Mouse (Mus musculus): ENCODE measurements around the gene Brap. TPM values are rescaled to one million over a fixed set of nuclear protein-coding genes. Genes with fewer than 3 reads are reported as not detected.
"Not testable (repeated sequence)": the region's sequence is repeated elsewhere in the genome, so short reads cannot be mapped to it uniquely, and the experiment has no call there.

The Brap gene
- polyA plus RNA-seq (2015; fragmentation: Nextera tagmentation; extraction: Ambion mirVana) = 30.6 and 30.7 TPM in 2 replicates

DNA sequence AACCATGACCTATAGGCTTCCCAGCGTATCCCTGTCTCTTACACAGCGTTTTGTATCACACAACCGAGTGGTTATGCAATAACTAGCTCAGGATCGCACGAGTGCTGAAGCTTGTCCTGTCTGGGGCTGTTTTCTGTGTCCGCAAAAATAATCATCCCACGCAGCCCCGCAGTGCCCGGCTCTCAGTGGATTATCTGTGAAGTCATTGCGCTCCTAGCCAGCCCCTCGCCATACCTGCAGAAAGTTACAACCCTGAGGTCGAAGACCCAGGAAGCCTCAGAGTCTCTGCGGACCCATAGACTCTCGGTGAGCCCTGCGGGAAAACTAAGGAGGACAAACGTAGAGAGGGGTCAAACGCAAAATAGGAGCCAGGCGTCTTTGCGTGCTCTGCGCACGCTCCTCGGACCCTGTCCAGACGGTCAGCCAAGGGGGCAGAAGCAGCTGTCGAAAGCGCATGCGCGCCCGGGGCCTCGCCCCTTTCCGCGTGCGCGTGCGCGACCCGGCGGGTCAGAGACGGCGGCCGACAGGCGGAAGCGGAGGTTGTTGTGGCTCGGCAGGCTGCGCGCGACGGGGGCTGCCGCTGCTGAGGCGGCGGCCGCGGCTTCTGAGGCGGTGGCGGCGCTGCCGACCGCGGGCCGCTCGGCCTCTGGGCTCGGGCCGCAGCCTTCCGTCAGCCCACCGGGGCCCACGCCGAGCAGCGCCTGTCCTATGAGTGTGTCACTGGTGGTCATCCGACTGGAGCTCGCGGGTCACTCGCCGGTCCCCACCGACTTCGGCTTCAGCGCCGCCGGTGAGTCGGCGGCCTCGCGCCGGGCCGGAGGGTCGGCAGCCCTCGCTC lies at the start of gene Brap, which contains the start of gene Acad10:
Gene Brap (plus strand): TSS at position 505 of the 838 bp plus-strand sequence.
Gene Acad10 (minus strand): TSS at position 456 of the 838 bp plus-strand sequence.
- peak; percentile 82 for ATAC-seq
- Histone ChIP-seq H3K4me1 (replicated peaks; ENCODE audit: control insufficient read depth, insufficient read depth, low read length) (peaks cover 2% of the 10 kb centered on the region; the same call in 1 of the 2 replicates), H3K9ac (ENCODE audit: low read depth, low read length) (peak within 1 kb of the TSS; percentile 97), H3K4me2 (replicated peaks; ENCODE audit: low read depth) (peak within 1 kb of the TSS; percentile 86), H3K27me3 (replicated peaks; ENCODE audit: control insufficient read depth, insufficient read depth, low read length) (no peaks in the 10 kb centered on the region), H3K9me3 (ENCODE audit: control insufficient read depth) (no peaks in the 10 kb centered on the region), H3K4me3 (ENCODE audit: low read depth, low read length) (peak within 1 kb of the TSS; percentile 95), H3K27ac (ENCODE audit: low read depth, low read length) (peak within 1 kb of the TSS; percentile 88), H3K36me3 (ENCODE audit: control insufficient read depth, insufficient read depth) (peaks cover 24% of the 10 kb centered on the region)
- 0 out of 2 replicates have a peak, but pooled peaks have one; percentile 7 for TF ChIP-seq CTCF (IDR thresholded peaks at IDR 0.05; ENCODE audit: low read depth)
- under 1% methylated on average over 83 of the region's 85 CpGs for WGBS

DNA sequence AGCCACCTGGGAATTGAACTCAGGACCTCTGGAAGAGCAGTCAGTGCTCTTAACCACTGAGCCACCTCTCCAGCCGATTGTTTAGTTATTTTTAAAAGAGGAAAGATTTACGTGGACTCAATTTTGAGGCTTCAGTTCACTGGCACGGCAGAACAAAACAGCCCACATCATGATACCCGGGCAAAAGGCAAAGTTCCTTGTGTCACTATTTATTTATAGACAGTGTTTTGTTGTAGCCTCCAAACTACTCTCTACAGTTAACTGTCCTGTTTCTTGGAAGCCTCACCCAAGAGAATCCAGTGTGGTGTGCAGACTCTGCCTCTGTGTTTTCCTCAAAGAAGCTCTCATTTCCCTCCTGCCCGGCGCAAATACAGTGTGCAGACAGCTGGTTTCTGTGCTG lies 48.3 kb upstream of the Brap start:
- Histone ChIP-seq H3K27ac (ENCODE audit: low read depth, low read length) (no peak overlapping the region), H3K27me3 (replicated peaks; ENCODE audit: control insufficient read depth, insufficient read depth, low read length) (no peaks in the 10 kb centered on the region), H3K4me2 (replicated peaks; ENCODE audit: low read depth) (no peak overlapping the region), H3K36me3 (ENCODE audit: control insufficient read depth, insufficient read depth) (no peaks in the 10 kb centered on the region), H3K9ac (ENCODE audit: low read depth, low read length) (no peak overlapping the region), H3K4me1 (replicated peaks; ENCODE audit: control insufficient read depth, insufficient read depth, low read length) (no peaks in the 10 kb centered on the region), H3K9me3 (ENCODE audit: control insufficient read depth) (no peaks in the 10 kb centered on the region), H3K4me3 (ENCODE audit: low read depth, low read length) (no peak overlapping the region)
- no peak for TF ChIP-seq CTCF (IDR thresholded peaks at IDR 0.05; ENCODE audit: low read depth)
- ATAC-seq = no peak
- 79% methylated on average over 6 of the region's 6 CpGs for WGBS

DNA sequence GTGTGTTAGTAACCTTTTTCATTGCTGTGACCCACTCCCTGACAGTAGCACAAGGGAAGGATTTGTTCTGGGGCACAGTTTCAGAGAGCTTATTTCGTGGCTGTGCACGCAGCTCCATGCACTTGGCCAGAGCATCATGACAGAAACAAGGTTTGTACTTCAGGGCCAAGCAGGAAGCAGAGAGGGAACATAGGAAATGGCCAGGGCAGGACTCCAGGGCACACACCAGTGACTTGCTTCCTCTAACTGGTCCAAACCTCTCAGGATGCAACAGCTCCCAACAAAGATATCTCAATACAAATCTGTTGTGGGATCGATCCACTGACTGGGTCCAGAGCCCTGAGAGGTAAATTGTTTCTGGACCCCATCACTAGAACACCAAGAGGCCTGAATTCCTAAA lies 45.4 kb upstream of the Brap start:
- H3K9me3 ChIP-seq (ENCODE audit: control insufficient read depth); H3K9ac ChIP-seq (ENCODE audit: low read depth, low read length); H3K36me3 ChIP-seq (ENCODE audit: control insufficient read depth, insufficient read depth); H3K4me3 ChIP-seq (ENCODE audit: low read depth, low read length); H3K4me2 ChIP-seq (replicated peaks; ENCODE audit: low read depth); H3K4me1 ChIP-seq (replicated peaks; ENCODE audit: control insufficient read depth, insufficient read depth, low read length); ATAC-seq; H3K27ac ChIP-seq (ENCODE audit: low read depth, low read length); H3K27me3 ChIP-seq (replicated peaks; ENCODE audit: control insufficient read depth, insufficient read depth, low read length): not testable (repeated sequence)
- WGBS = 79% methylated on average over 3 of the region's 3 CpGs

DNA sequence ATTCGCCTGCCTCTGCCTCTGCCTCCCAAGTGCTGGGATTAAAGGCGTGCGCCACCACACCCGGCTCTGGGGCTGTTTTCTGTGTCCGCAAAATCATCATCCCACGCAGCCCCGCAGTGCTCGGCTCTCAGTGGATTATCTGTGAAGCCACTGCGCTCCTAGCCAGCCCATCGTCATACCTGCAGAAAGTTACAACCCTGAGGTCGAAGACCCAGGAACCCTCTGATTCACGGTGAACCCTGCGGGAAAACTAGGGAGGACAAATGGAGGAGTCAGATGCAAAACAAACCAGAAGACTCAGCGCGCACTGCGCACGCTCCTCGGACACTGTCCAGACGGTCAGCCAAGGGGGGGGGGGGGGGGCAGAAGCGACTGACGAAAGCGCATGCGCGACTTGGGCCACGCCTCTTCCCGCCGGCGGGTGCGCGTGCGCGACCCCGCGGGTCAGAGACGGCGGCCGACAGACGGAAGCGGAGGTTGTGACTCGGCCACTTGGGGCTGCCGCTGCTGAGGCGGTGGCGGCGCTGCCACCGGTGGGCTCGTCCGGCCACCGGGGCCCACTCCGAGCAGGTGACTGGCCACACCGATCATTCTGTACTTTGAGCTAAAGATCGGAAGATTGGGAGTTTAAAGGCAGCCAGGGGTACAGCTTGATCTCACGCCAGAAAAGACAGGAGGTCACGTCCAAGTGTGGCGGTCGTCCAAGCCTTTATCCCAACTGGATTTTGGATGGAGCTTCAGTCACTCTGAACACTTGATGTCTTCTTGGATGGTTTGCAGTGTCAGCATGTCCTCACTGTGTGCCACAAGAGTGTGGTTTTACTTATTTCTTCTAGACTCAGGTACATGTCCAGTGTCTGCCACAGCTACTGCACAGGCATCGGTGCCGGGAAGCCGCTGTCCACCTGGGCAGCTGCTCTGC lies 41.5 kb upstream of the Brap start, which contains the start of gene Acad12:
Gene Acad12 (minus strand): TSS at position 347 of the 922 bp plus-strand sequence.
- peak within 1 kb of the TSS; percentile 82 for H3K4me2 ChIP-seq (replicated peaks; ENCODE audit: low read depth)
- peak; percentile 74 for ATAC-seq
- H3K9me3 ChIP-seq (ENCODE audit: control insufficient read depth) = no peaks in the 10 kb centered on the region
- TF ChIP-seq CTCF (IDR thresholded peaks at IDR 0.05; ENCODE audit: low read depth) = peak; percentile 41
- H3K27me3 ChIP-seq (replicated peaks; ENCODE audit: control insufficient read depth, insufficient read depth, low read length) = no peaks in the 10 kb centered on the region
- H3K9ac ChIP-seq (ENCODE audit: low read depth, low read length) = peak within 1 kb of the TSS; percentile 73
- H3K36me3 ChIP-seq (ENCODE audit: control insufficient read depth, insufficient read depth) = no peaks in the 10 kb centered on the region
- H3K4me1 ChIP-seq (replicated peaks; ENCODE audit: control insufficient read depth, insufficient read depth, low read length) = no peaks in the 10 kb centered on the region
- H3K4me3 ChIP-seq (ENCODE audit: low read depth, low read length) = peak within 1 kb of the TSS; percentile 76
- H3K27ac ChIP-seq (ENCODE audit: low read depth, low read length) = peak within 1 kb of the TSS; percentile 75
- under 1% methylated on average over 57 of the region's 58 CpGs for WGBS

DNA sequence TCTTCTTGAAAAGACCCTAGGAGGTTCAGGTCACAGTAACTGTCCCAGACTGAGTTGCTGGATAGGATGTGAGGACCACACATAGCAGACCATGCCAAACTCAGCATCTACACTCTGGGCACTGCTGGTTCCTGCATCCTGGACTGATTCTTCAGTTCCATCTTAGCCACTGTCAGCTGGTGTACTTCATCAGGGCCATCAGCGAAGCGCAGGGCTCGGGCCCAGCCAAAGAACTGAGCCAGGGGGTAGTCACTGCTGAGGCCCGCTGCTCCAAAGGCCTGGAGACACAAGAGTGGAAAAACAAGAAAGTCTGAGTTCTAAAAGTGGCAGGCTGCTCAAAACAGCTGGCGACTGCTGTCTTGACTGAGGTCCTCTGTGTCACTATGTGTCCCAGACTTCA lies 39.3 kb upstream of the Brap start:
- Histone ChIP-seq H3K9me3 (ENCODE audit: control insufficient read depth) (no peaks in the 10 kb centered on the region), H3K4me1 (replicated peaks; ENCODE audit: control insufficient read depth, insufficient read depth, low read length) (no peaks in the 10 kb centered on the region), H3K27ac (ENCODE audit: low read depth, low read length) (no peak overlapping the region), H3K4me2 (replicated peaks; ENCODE audit: low read depth) (no peak overlapping the region), H3K36me3 (ENCODE audit: control insufficient read depth, insufficient read depth) (no peaks in the 10 kb centered on the region), H3K4me3 (ENCODE audit: low read depth, low read length) (no peak overlapping the region), H3K27me3 (replicated peaks; ENCODE audit: control insufficient read depth, insufficient read depth, low read length) (no peaks in the 10 kb centered on the region), H3K9ac (ENCODE audit: low read depth, low read length) (no peak overlapping the region)
- no peak for ATAC-seq
- WGBS = 98% methylated on average over 5 of the region's 5 CpGs
- no peak for TF ChIP-seq CTCF (IDR thresholded peaks at IDR 0.05; ENCODE audit: low read depth)

DNA sequence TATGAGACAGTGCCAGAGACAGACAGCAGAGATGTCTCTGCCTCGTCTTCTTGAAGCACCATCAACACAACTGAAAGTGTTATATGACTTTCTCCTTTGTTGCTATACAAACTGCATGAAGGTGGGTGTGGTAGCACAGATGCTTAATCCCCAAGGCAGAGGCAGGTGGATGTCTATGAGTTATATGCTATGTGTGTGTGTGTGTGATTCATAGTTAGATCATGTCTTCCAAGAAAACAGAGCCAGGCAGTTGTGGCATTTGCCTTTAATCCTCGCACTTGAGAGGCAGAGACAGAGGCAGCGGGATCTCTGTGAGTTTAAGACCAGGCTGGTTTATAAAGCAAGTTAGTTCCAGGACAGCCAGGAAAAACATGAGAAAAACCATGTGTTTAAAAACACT lies 37.1 kb upstream of the Brap start:
- Histone ChIP-seq H3K9me3 (ENCODE audit: control insufficient read depth) (no peaks in the 10 kb centered on the region), H3K4me2 (replicated peaks; ENCODE audit: low read depth) (no peak overlapping the region), H3K27ac (ENCODE audit: low read depth, low read length) (no peak overlapping the region), H3K4me1 (replicated peaks; ENCODE audit: control insufficient read depth, insufficient read depth, low read length) (no peaks in the 10 kb centered on the region), H3K27me3 (replicated peaks; ENCODE audit: control insufficient read depth, insufficient read depth, low read length) (no peaks in the 10 kb centered on the region), H3K9ac (ENCODE audit: low read depth, low read length) (no peak overlapping the region), H3K4me3 (ENCODE audit: low read depth, low read length) (no peak overlapping the region), H3K36me3 (ENCODE audit: control insufficient read depth, insufficient read depth) (no peaks in the 10 kb centered on the region)
- no peak for TF ChIP-seq CTCF (IDR thresholded peaks at IDR 0.05; ENCODE audit: low read depth)
- WGBS = 82% methylated on average over 3 of the region's 3 CpGs
- no peak for ATAC-seq

All from intestine, postnatal 0 days (tissue).